Mouse (Mus musculus) embryo, embryonic 11.5 days (tissue): ENCODE results near the gene Naxd.
"Not testable (repeated sequence)": the region's sequence is repeated elsewhere in the genome, so short reads cannot be mapped to it uniquely, and the experiment has no call there.

Experiments
- DNase-seq: peaks from one replicate; pipeline ENCODE4 v3.0.0-alpha.2; 2012; ENCODE audit warnings: low read depth, low spot score

Naxd gene

DNA sequence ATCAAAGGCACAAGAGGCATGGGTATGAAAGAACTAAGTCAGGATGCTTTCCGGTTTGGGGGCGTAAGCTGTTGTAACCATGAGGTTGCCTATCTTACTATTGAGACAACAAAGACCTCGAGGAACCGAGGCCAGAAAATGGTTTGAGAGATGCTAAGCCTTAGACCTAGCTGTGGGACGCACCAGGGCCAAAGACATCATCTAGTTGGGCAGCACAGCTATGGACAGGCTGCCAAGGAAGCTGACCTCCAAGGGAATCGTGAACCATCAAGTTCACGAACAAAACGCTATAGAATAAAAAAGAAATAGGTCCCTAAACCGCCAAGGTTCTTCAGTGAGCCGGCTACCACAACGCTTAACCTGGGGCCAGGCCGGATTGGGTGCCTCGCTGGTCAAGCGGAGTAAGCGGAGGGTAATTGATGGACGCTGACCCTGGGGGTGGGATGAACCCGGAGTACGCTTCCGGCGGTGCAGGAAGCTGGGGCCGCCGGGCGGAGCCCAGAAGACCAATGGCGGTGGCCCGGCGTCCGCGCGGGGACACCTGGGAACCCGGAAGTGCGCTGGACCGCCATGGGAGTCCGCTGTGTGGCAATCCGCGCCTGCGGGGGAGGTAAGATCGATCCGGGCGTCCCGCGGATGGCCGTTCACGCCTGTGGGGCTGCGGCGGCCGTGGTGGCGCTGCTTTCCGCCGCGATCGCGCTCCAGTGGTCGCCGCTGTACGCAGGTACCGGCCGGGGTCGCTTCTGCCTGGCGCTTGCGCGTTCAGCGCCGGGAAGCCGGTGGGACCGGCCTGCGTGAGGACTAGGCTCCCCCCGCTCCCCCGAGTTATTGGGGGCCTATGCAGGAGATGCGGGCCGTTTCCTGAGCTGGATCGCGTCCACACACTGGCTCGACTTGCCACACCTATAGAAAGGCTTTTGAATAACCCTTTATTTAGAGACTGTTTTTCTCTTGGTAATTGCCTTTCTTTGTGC, at the start of gene Naxd:
Naxd (plus strand) TSS at position 490 of the 974 bp plus-strand sequence.
- DNase-seq, result peak; percentile 76

DNA sequence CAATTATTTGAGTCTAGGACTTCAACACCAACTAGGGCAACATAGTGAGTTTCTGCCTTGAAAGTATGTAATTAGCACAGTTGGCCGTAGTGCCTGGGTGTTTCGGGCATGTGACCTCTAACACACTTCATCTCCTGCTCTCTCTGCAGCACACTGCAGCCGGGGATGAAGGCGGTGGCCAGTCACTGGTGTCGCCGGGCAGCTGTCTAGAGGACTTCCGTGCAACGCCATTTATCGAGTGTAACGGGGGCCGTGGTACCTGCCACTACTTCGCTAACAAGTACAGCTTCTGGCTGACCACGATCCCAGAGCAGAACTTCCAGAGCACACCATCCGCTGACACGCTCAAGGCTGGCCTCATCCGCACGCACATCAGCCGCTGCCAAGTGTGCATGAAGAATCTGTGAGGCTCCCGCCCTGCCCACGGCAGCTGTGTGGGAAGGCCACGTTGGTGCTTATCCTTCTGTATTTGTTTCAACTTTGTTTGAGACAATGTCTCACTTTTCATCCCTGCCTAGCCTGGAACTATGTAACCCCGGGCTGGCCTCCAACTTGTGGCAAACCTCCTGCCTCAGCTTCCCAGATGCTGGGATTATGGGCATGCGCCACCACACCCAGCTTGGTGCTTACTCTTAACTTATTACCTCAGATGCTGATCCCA, 49.3 kb upstream of the Naxd start:
- DNase-seq, result no peak

DNA sequence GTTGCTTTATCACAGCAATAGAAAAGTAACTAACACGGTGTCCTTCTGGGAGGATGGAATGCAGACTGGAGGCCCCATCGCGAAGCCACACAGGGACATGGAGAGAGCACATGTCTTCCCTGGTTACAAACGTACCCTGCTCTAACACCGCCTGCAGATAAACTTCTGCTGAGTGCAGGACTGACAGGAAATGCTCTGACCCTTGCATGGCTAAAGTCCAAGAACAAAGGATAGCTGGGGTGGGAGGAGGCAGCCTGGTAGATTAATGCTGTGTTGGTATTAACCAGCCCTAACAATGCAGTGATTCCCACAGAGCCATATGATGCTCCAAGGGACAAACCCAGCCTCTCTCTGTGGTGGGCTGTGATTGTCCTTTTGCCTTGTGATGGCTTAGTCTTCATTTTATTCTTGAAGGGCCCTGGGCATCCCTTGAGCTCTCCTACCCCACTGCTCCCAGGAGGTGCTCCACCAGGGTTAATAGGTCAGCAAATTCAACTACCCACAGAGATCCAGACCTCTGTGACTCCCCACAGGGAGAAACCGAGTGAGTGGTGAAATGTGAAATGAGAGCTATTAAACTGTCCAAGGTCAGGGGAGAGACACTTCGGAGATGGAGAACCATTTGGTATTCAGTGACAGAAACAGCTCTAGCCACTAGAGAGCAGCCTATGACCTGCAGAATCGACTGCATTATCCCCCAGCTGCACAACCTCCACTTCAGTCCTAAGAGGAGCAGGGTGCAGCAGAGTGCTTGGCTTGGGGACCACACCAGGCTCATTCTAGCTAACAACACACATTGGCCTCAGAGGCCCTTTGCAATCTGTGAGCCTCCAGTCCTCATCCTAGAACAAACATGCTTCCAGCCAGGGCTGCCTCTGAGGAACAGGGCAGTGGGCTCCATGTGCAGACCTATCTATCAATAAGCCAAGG, 46.9 kb upstream of the Naxd start:
- DNase-seq, result no peak

DNA sequence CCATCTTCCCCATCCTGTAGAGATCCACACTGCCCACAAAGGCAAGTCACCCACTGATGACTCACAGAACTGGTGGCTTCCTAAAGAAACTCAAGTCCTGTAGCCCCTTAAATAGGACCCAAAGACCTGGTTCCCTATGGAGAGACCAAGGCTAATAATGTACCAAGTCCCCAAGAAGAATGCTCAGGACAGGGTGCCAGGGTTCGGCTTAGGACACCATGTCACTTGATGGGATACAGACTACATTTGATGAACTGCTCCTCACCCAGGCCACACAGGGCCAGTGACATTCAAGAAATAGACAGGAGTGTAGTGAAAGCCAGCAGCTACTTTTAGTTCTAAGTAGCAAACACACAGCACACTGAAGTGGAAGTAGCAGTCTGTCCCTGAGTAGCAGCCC, 45.2 kb upstream of the Naxd start:
- no peak for DNase-seq

DNA sequence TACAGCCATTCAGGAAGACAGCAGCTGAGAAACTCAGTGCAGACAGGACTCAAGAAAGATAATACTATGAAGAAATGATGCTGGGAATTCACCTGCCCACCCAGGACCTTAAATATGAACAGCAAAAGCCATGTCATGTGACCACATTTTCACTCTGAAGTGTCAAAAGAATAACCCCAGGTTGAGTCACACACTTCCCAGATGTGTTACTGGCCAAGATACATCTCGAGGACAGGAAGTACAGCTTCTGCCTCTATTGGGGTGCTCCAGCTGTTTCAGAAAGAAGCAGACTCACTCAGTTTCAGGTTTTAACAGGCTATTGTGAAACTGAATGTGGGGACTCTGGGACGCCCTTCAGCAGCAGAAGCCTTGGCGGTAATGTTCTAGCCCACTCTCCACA, 44.7 kb upstream of the Naxd start:
- no peak for DNase-seq

DNA sequence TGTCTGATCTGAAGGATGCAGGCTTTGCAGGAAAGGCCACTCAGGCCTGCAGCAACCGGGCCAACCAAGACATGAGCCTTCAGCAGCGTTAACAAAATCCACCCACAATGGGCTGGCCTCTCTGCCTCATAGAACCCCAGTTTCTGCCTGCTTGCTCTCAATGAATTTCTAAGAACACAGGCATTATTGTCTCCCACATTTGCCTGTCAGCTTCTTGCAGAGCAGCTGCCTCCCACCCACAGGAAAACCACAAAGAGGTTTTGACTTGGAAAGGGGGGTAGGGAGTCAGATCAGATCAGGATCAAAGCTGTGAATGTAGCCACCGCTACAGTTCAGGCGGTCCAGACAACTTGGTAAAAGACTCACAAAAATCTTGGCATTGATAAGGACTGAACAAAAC, 44.3 kb upstream of the Naxd start:
- no peak for DNase-seq

DNA sequence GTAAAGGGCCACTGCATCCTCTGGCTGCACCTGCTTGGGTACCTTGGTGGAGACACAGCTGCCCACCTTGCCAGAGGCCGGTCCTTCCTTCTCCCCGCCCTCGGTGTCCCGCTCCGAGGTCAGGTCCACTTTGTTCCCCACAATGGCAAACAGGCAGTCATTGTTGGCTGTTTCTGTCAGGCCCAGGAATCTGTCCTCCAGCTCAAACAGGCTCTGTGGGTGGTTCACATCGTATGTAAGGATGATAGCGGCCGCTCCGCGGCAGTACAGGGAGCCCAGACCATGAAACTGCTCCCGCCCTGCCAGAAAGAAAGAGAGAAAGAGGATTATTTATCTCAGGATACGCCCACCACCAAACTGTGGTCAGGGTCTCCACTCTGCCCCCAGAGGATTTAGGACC, 43.1 kb upstream of the Naxd start:
- no peak for DNase-seq

DNA sequence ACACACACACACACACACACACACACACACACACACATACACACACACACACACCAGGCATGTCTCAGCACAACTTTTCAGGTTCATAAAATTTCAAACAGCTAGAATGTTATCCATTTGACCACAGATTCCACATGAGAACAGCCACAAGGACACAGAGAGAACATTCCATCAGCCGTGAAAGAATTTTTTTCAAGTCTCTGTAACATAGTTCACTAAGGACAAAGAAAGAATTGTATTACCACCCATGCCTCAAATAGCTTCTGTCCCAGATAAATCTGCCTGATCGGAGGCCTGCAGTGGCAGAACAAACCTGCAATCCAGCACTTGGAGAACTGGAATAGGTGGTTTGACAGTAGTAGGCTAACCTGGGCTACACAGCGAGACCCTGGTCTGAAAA, 40.0 kb upstream of the Naxd start:
- DNase-seq, result no peak

DNA sequence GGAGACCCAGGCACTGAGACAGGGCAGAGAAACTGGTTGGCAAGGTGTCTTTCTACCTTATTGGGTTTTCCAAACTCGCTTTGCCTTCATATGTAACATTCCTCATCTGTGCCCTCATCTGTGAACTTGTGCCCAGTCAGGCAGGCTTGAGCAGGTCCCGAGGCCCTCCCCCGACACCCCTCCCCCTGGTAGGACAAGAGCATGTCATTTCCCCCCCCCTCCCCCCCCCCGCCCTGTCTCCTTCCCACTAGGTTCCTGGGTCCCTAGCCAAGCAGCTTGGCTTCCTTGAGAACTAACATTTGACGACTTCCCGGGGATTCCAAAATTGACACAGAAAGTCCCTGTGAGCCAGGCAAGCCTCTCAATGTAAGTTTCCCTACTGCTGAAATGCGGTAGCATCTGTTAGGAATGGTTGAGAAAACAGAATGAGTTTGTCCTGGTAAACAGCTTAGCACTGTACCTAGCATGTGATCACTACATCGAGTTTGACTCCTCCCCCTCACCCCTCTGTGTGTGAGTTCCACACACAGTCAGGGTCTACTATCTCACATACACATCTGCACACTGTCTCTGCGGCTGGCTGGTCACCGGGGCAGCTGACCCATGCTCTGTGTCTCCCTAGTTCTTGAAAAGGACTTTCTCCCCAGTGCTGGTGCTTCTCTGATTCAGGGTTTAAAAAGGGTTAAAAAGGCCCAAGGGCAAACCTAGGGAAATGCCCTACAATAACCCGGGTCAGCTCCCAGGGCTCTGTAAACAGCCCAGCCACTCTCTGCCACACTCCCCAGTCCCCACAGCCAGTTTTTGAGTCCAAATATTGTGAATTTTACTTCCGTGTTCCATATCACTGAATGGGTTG, 39.1 kb upstream of the Naxd start:
- DNase-seq, result no peak

DNA sequence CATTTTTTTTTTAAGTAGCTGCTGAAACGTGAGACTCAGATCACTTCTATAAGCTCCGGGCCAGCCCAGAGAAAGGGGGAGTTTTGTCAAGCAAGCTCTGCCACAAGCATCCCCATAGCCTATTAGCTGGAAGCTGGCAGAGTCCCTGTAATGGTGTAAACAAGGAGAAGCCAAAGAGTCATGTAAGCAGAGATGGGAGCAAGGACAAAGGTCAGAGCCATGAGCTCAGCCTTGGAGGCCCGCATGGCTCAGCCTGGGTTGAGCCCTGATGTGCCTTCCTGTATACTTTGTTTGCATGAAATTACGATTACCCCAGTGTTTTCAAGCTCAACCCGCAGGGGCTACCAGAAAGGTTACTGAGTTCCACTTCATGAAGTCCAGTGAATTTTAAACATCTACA, 38.3 kb upstream of the Naxd start:
- DNase-seq, result no peak

DNA sequence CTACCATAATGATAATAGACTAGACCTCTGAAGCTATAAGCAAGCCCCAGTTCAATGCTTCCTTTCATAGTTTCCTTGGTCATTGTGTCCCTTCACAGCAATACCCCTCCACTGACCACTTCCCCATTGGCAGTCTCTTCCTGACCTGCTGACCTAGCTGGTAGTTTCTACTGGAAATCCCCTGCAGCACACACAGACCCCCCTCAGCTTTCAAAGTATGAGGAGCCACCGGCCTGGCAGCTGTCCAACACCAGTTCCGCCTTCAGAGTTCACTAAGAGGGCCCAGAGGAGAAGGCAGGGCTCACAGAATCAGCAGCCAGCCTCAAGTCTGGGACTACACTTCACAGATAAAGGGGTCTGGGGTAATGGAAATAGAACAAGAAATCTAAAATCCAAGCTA, 36.4 kb upstream of the Naxd start:
- DNase-seq, result no peak

DNA sequence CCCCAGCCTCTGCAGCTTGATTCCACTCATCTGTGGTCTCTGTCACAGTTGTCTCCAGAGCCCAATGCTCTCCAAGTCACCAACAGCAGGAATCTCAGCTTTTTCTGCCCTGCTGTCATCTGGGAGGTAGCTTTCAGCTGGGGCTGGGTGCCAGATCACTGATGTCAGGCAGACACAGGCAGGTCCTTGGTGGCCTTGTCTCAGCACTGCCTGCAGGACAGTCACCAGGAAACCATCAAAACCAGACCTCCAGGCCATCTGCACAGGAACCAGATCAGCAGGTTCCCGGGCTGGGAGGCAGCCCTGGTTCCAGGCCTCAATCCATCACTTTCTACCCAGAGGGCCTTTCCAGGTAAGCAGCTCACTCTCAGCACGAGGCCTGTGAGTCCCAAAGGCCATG, 35.5 kb upstream of the Naxd start:
- DNase-seq, result no peak

DNA sequence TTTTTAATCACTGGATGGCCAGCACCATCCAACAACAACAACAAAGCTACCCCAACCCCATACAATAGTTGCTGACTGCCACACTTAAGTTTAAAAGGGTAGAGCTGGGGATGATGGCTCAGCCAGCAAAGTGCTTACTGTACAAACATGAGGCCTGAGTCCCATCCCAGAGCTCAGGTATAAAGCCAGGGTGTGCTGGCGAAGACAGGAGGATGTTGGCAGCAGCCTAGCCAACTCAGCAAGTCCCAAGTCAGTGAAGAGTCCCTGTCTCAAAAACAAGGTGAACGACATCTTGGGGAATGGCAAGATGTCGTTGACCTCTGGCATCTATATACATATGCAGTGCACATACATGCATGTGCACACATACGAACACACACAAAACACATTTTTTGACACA, 34.7 kb upstream of the Naxd start:
- no peak for DNase-seq

DNA sequence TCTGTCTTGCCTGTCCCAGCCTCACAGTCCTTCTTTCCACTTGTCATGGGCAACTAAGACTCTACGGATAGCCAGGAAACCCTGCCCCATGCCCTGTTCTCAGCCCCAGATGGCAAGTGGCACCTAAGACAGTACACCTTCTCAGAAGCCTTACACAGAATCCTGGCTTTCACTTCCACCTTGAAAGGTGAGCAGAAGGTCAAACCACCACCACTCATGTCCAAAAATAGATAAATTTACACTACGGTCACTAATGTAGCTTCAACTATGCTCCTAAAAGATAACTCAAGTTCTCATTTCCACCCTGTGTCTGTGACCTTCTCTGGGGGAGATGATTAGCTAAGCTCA, 33.8 kb upstream of the Naxd start:
- DNase-seq, result no peak

DNA sequence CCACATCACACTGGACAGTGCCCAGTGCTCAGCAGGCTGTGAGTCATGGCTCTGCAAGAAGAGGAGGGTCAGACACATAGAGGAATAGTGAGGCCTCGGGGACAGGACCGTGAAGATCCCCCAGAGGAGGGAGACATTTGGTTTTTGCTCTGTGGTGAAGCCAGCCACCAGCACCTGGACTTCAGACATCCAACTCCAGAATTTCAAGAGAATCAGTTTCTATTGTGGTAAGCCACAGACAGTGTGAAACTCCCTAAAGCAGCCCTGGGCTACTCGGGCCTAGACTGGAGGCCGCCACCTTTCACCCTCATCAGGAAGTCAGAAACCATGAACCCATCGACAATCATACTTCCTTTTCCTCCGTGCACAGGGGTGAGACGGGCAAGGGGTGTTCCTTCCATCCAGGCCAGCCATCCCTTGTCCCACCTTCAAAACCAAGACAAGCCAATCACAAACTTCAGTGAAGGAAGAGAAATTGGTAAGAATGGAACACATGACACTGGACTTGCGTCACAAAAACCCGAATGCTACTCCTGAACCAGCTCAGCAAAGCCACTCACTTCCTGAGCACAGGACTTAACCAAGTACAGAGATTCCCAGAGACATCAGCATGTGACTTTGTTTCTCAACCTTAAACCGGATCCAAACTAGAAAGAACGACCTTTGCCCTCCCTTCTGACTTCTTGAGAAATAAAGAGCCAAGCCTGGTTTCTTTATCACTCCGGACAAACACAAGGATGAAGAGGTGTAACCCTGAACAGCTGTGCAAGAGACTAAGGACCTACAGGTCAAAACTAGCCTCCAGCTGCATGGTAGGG, 33.2 kb upstream of the Naxd start:
- DNase-seq, result no peak

DNA sequence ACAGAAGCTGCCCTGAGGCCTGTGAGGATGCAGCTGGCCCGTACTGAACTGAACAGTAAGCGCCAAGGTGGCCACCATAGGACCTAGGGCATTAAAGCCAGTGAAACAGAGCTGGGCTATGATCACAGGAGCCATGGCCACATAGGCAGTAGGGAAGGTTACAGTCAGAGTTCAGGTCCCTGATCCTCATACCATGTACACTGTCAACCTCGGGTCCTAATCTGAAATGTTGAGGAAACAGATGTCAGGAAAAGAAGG, 32.7 kb upstream of the Naxd start:
- DNase-seq, result no peak

DNA sequence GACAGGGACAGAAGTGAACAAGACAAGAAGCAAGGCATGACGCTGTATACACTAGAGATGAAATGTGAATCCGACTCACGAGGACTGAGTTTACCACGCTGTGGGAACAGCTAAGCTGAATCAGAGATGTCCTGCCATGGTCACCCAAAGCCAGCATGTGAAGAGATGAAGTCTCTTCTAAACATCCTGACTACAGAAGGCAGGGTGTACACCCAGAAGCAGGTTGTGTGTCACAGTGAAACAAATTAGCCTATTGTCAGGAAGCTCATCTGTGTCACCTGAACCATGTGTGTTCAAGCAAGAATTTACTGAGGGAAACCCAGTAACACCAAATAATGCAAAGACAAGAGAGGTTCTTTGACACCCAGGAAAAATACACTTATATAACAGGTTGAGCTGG, 31.7 kb upstream of the Naxd start:
- no peak for DNase-seq

DNA sequence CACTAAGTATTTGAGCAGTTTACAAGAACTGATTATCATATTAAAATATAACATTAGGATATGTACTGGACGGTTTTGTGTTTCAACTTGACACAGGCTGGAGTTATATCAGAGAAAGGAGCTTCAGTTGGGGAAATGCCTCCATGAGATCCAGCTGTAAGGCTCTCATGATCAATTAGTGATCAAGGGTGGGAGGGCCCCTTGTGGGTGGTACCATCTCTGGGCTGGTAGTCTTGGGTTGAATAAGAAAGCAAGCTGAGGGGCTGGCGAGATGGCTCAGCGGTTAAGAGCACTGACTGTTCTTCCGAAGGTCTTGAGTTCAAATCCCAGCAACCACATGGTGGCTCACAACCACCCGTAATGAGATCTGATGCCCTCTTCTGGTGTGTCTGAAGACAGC, 30.8 kb upstream of the Naxd start:
- not testable (repeated sequence) for DNase-seq

DNA sequence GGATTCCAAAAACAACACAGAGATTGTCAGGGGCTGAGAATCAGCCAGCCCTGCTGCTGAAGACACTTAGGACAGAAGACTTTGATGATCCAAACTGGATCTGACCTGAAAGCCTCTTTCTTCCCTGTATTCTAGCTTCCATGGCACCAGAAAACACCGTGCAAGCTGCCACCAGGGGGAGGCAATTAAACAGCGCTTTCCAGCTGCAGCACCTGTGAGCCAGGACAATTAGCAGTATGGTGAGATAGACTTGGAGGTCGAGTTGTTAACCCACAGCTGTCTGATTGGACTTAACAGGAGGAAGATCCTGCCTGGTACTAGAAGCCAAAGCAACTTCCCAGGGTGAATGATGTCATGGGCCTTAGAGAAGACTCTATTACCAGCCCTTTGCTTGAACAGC, 28.2 kb upstream of the Naxd start:
- no peak for DNase-seq

DNA sequence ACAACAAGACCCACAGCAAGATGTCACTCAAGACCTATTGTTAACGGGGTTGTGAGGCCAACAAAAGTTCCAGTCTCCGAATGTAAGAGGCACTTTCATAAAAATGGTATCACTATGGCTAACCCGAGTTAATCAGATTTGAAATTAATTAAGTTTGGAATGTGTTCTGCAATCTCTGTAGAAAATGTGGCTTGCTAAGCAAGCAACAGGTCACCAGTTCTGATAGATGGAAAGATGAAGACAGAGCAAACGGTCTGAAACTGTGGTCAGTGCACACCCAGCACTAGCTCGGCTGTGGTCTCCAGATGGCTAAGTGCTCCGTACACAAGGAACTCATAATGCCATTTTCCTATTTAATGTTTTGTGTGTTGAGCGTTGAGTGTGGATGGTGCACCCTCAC, 26.6 kb upstream of the Naxd start:
- DNase-seq, result no peak

DNA sequence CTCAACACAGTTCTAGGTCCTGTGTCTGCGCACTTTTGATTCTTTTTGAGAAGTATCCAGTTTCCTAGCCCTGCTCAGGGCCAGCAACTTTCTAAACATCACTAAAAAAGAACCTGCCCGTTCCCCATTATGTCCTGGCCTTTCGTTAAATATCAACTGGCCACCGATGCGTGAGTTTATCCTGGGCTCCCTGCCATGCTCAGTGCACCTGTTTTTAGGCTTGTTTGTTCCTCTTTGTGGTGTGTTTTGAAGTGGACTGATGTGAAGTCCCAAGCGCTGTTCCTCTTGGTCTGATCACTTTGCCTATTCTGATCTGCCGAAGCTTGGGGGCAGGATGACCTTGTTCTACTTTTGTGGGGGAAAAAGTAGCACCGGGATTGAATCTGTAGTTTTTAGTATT, 26.0 kb upstream of the Naxd start:
- no peak for DNase-seq
